Mouse (Mus musculus): ENCODE data around the gene Olfr910. TPM values are rescaled to one million over a fixed set of nuclear protein-coding genes. Genes with fewer than 3 reads are reported as not detected.

Olfr910 gene
- polyA plus RNA-seq (2017; shearing (Covaris generic)) = not detected

DNA sequence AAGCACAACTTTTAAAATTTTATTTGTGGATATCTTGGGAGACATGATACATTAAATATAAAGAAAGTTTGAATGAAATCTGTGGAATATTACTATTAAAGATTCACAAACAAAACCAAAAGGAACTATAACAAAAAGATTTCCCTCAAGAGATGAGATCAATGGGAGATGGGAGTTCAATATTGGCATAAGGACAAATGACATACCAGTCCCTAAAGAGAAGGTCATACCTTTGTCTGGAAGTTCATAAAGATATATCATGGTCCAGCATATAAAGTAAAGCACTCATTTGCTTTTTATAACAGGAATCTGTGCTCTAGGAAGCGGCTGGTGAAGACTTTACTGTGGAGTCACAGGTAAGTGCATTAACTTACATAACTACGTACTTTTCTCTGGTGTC, at the start of gene Olfr910:
Gene Olfr910 (plus strand): TSS at position 301 of the 400 bp plus-strand sequence.
- no peak for ATAC-seq

DNA sequence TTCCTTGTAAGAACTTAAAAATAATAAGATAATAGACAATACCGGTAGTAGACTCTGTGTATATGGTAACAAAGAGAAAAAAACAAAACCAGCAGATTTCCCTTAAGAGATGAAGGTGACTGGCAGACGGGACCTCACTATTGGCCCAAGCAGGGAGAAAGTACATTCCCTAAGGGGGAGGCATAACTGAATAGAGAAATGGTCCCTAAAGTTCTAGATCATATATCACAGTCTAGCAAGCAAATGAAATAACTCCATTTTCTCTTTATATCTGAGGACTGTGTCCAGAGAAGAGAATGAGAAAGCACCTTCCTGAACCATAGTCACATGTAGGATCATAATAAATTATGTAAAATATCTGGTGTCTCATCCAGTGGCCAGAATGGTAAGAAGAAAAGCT, 42.1 kb upstream of the Olfr910 start, which contains the start of gene Olfr907:
Gene Olfr907 (plus strand): TSS at position 301 of the 400 bp plus-strand sequence.
- ATAC-seq = no peak

DNA sequence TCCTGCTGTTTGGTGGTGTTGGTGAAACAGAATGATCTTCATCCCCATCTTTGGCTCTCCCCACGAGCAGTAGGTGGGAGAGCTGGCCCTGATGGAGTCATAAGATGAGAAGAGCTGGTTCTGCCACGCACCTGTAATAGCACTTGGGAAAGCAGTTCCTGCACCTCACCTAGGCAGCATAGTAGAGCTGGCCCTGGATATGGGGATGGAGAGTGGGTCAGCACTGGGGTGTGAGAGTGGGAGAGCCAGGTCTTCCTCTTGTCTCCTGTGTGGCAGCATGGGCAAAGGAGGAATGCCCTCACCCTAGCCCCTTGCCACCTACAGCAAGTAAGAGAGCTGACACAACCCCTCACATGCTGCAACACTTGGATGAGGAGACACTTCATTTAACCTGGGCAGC, 25.3 kb upstream of the Olfr910 start:
- no peak for ATAC-seq

DNA sequence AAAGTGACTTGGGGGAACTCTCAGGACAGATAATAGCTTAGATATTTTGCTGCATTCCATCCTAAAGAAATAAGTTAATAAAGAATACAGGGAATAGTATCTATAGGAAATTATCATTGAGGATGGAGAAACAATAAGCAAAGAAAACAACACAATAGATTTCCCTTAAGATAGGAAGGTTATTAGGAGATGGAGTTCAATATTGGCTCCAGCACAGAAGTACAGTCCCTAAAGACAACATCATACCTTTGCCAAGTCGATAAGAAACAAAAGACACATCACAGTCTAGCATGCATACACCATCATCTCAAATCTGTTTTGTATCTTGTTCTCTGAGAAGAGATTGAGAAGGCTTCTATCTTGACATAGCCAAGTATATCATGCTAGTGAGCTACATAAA, 16.4 kb upstream of the Olfr910 start, which contains the start of gene Olfr911-ps1:
Gene Olfr911-ps1 (plus strand): TSS at position 301 of the 400 bp plus-strand sequence.
- no peak for ATAC-seq

DNA sequence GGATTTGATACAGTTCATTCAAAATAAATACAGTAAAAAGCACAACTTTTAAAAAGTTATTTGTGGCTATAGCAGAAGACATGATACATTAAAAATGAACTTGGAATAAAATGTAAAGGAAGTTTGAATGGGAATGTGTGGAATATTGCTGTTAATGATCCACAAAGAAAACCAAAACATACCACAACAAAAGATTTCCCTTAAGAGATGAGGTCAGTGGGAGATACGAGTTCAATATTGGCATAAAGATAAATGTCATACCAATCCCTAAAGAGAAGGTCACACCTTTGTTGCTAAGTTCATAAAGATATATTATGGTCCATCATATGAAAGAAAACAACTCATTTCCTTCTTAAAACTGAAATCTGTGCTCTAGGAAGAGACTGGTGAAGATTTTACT, 42.2 kb downstream of the Olfr910 start, which contains the start of gene Olfr912:
Gene Olfr912 (plus strand): TSS at position 301 of the 400 bp plus-strand sequence.
- no peak for ATAC-seq

Other genes with a start within 250 kb of the Olfr910 start
- not detected for gene Olfr896-ps1, start 246.7 kb upstream of the Olfr910 start, polyA plus RNA-seq (2017; shearing (Covaris generic))
- gene Olfr25, start 208.8 kb upstream of the Olfr910 start, polyA plus RNA-seq (2017; shearing (Covaris generic)) = not detected
- gene Olfr898, start 189.4 kb upstream of the Olfr910 start, polyA plus RNA-seq (2017; shearing (Covaris generic)) = not detected
- gene Olfr250, start 171.0 kb upstream of the Olfr910 start, polyA plus RNA-seq (2017; shearing (Covaris generic)) = not detected
- gene Olfr251, start 160.8 kb upstream of the Olfr910 start, polyA plus RNA-seq (2017; shearing (Covaris generic)) = not detected
- gene Olfr147, start 136.2 kb upstream of the Olfr910 start, polyA plus RNA-seq (2017; shearing (Covaris generic)) = not detected
- under 1 TPM in 1 of 2 experiments, not detected in 1; 0.12 TPM for gene Olfr901, start 108.4 kb upstream of the Olfr910 start, polyA plus RNA-seq (2017; shearing (Covaris generic))
- gene Olfr902, start 90.2 kb upstream of the Olfr910 start, polyA plus RNA-seq (2017; shearing (Covaris generic)) = not detected
- gene Olfr904, start 74.7 kb upstream of the Olfr910 start, polyA plus RNA-seq (2017; shearing (Covaris generic)) = not detected
- gene Olfr905, start 66.7 kb upstream of the Olfr910 start, polyA plus RNA-seq (2017; shearing (Covaris generic)) = not detected
- gene Olfr906, start 50.8 kb upstream of the Olfr910 start, polyA plus RNA-seq (2017; shearing (Covaris generic)) = not detected
- gene Olfr907, start 42.0 kb upstream of the Olfr910 start, polyA plus RNA-seq (2017; shearing (Covaris generic)) = not detected
- not detected for gene Olfr911-ps1, start 16.3 kb upstream of the Olfr910 start, polyA plus RNA-seq (2017; shearing (Covaris generic))
- under 1 TPM; 0.10 to 0.28 TPM for gene Olfr912, start 42.3 kb downstream of the Olfr910 start, polyA plus RNA-seq (2017; shearing (Covaris generic))
- not detected for gene Olfr913, start 54.9 kb downstream of the Olfr910 start, polyA plus RNA-seq (2017; shearing (Covaris generic))
- gene Olfr914, start 67.3 kb downstream of the Olfr910 start, polyA plus RNA-seq (2017; shearing (Covaris generic)) = not detected
- under 1 TPM in 1 of 2 experiments, not detected in 1; 0.11 TPM for gene Olfr916, start 122.0 kb downstream of the Olfr910 start, polyA plus RNA-seq (2017; shearing (Covaris generic))
- gene Olfr917, start 128.0 kb downstream of the Olfr910 start, polyA plus RNA-seq (2017; shearing (Covaris generic)) = not detected
- gene Olfr918, start 136.8 kb downstream of the Olfr910 start, polyA plus RNA-seq (2017; shearing (Covaris generic)) = under 1 TPM in 1 of 2 experiments, not detected in 1; 0.08 TPM
- not detected for gene Olfr919, start 165.8 kb downstream of the Olfr910 start, polyA plus RNA-seq (2017; shearing (Covaris generic))
- 10 to 100 TPM; 26.5 to 31.3 TPM for gene Vwa5a, start 180.4 kb downstream of the Olfr910 start, polyA plus RNA-seq (2017; shearing (Covaris generic))
- under 1 TPM; 0.09 to 0.23 TPM for gene Olfr920, start 214.4 kb downstream of the Olfr910 start, polyA plus RNA-seq (2017; shearing (Covaris generic))
- not detected for gene Olfr921, start 235.2 kb downstream of the Olfr910 start, polyA plus RNA-seq (2017; shearing (Covaris generic))

All from CD4-positive, CD25-positive, alpha-beta regulatory T cell, adult 4 months (primary cell).